Mouse (Mus musculus) forebrain, embryonic 10.5 days (tissue): ENCODE results near the gene Slc3a2. TPM values are rescaled to one million over a fixed set of nuclear protein-coding genes. Genes with fewer than 3 reads are reported as not detected.
"Not testable (repeated sequence)": the region's sequence is repeated elsewhere in the genome, so short reads cannot be mapped to it uniquely, and the experiment has no call there.

ENCODE experiments used
- DNase-seq: peaks from one replicate; pipeline ENCODE4 v3.0.0-alpha.2; 2017; ENCODE audit warnings: low spot score; ENCODE audit errors: extremely low spot score
- H3K27ac ChIP-seq: fragments of 300-500 bp; sonication (generic); 2 replicates; pipeline ENCODE4 v1.5.1; 2016; ENCODE audit warnings: mild to moderate bottlenecking
- H3K27me3 ChIP-seq: fragments of 300-500 bp; sonication (generic); 2 replicates; pipeline ENCODE4 v1.6.1; 2016; ENCODE audit warnings: mild to moderate bottlenecking; ENCODE audit not compliant: poor library complexity, severe bottlenecking
- H3K36me3 ChIP-seq: fragments of 300-500 bp; sonication (generic); replicated peaks from 2 replicates; pipeline ENCODE4 v1.6.1; 2016; ENCODE audit warnings: mild to moderate bottlenecking, moderate library complexity
- H3K4me1 ChIP-seq: fragments of 300-500 bp; sonication (generic); 2 replicates; pipeline ENCODE4 v1.6.1; 2016
- H3K4me3 ChIP-seq: fragments of 300-500 bp; sonication (generic); 2 replicates; pipeline ENCODE4 v1.5.1; 2016; ENCODE audit warnings: mild to moderate bottlenecking, moderate library complexity
- H3K9me3 ChIP-seq: fragments of 300-500 bp; sonication (generic); 2 replicates; pipeline ENCODE4 v1.6.1; 2016; ENCODE audit warnings: mild to moderate bottlenecking, moderate library complexity
- WGBS: fragments of 180-500 bp; shearing (Covaris S2); methylation state at CpG from one replicate; pipeline ENCODE4 v1.1.7; 2016; 5-methylcytosine and 5-hydroxymethylcytosine counted together
- polyA plus RNA-seq: library from polyadenylated mRNA; unstranded; fragments of >200 nt; fragmentation: Nextera tagmentation; extraction: Ambion mirVana; gene quantifications from 2 replicates; pipeline ENCODE4 v1.2.1, GENCODE M21; 2016

Gene Slc3a2
- polyA plus RNA-seq, 1 experiment from 2014 or later, result 149 TPM

GRCm38 (mm10) chr19:8741243-8741869, 18.2 kb upstream of the Slc3a2 start, which contains the start of gene Stx5a:
TSS of gene Stx5a (plus strand) at chr19:8741413.
- WGBS, result under 1% methylated on average over 36 of the region's 36 CpGs
- peak; percentile 95 for DNase-seq
- Histone ChIP-seq H3K9me3 (no peaks in the 10 kb centered on the region), H3K27me3 (no peaks in the 10 kb centered on the region), H3K27ac (peak within 1 kb of the TSS; percentile 89), H3K36me3 (peaks cover 79% of the 10 kb centered on the region), H3K4me3 (peak within 1 kb of the TSS; percentile 82), H3K4me1 (peaks cover 38% of the 10 kb centered on the region)

GRCm38 (mm10) chr19:8740603-8741002, 17.4 kb upstream of the Slc3a2 start, which contains the start of gene 1700092M07Rik:
TSS of gene 1700092M07Rik (plus strand) at chr19:8740718.
- peaks cover 72% of the 10 kb centered on the region for H3K36me3 ChIP-seq
- H3K9me3 ChIP-seq, result no peaks in the 10 kb centered on the region
- 73% methylated on average over 14 of the region's 14 CpGs for WGBS
- peaks cover 38% of the 10 kb centered on the region for H3K4me1 ChIP-seq
- H3K27me3 ChIP-seq, result no peaks in the 10 kb centered on the region
- H3K4me3 ChIP-seq, result peak within 1 kb of the TSS; percentile 82
- H3K27ac ChIP-seq, result peak within 1 kb of the TSS; percentile 89
- DNase-seq, result no peak

- no peak for DNase-seq
- H3K9me3 ChIP-seq, result no peaks in the 10 kb centered on the region
- no peak overlapping the region; the same call in 1 of the 2 replicates for H3K4me3 ChIP-seq
- peaks cover 44% of the 10 kb centered on the region for H3K4me1 ChIP-seq
- no peak overlapping the region for H3K27ac ChIP-seq
- H3K27me3 ChIP-seq, result no peaks in the 10 kb centered on the region
- peaks cover 62% of the 10 kb centered on the region for H3K36me3 ChIP-seq
- 89% methylated on average over 6 of the region's 6 CpGs for WGBS
These were observed 16.5 kb upstream of the Slc3a2 start for GRCm38 (mm10) chr19:8739646-8740045.

- DNase-seq, result no peak
- Histone ChIP-seq H3K27ac (no peak overlapping the region), H3K9me3 (no peaks in the 10 kb centered on the region), H3K27me3 (no peaks in the 10 kb centered on the region), H3K4me1 (peaks cover 44% of the 10 kb centered on the region), H3K4me3 (no peak overlapping the region), H3K36me3 (peaks cover 55% of the 10 kb centered on the region)
- 91% methylated on average over 7 of the region's 7 CpGs for WGBS
These were observed 15.7 kb upstream of the Slc3a2 start for GRCm38 (mm10) chr19:8738911-8739310.

GRCm38 (mm10) chr19:8736160-8736467, 12.9 kb upstream of the Slc3a2 start:
- Histone ChIP-seq H3K4me1 (peaks cover 30% of the 10 kb centered on the region), H3K4me3 (peak overlapping the region; percentile 88), H3K27me3 (no peaks in the 10 kb centered on the region), H3K9me3 (no peaks in the 10 kb centered on the region), H3K36me3 (peaks cover 41% of the 10 kb centered on the region), H3K27ac (peak overlapping the region; percentile 88)
- no peak for DNase-seq
- 3% methylated on average over 11 of the region's 11 CpGs for WGBS

- H3K27me3 ChIP-seq, result no peaks in the 10 kb centered on the region
- DNase-seq, result peak; percentile 90
- H3K4me1 ChIP-seq, result peaks cover 24% of the 10 kb centered on the region
- H3K36me3 ChIP-seq, result peaks cover 36% of the 10 kb centered on the region
- peak within 1 kb of the TSS; percentile 88 for H3K4me3 ChIP-seq
- H3K9me3 ChIP-seq, result no peaks in the 10 kb centered on the region
- WGBS, result under 1% methylated on average over 32 of the region's 32 CpGs
- H3K27ac ChIP-seq, result peak within 1 kb of the TSS; percentile 88
These were observed 12.4 kb upstream of the Slc3a2 start, which contains the start of gene Wdr74 for GRCm38 (mm10) chr19:8735389-8736159. TSS of gene Wdr74 (plus strand) at chr19:8735827.

- 77% methylated on average over 3 of the region's 3 CpGs for WGBS
- Histone ChIP-seq H3K36me3 (peaks cover 23% of the 10 kb centered on the region), H3K27ac (no peak overlapping the region), H3K4me1 (peaks cover 17% of the 10 kb centered on the region), H3K27me3 (no peaks in the 10 kb centered on the region), H3K4me3 (no peak overlapping the region; the same call in 1 of the 2 replicates), H3K9me3 (no peaks in the 10 kb centered on the region)
- DNase-seq, result no peak
These were observed 11.2 kb upstream of the Slc3a2 start for GRCm38 (mm10) chr19:8734334-8734733.

GRCm38 (mm10) chr19:8728335-8729099, 5.3 kb upstream of the Slc3a2 start:
- Histone ChIP-seq H3K36me3 (peaks cover 34% of the 10 kb centered on the region), H3K4me1 (peaks cover 21% of the 10 kb centered on the region)
- not testable (repeated sequence) for H3K4me3 ChIP-seq, H3K27me3 ChIP-seq, H3K27ac ChIP-seq, H3K9me3 ChIP-seq, DNase-seq
- WGBS, result 53% methylated on average over 3 of the region's 3 CpGs

GRCm38 (mm10) chr19:8727495-8728114, 4.4 kb upstream of the Slc3a2 start:
- Histone ChIP-seq H3K4me1 (peaks cover 21% of the 10 kb centered on the region), H3K4me3 (no peak overlapping the region), H3K27me3 (no peaks in the 10 kb centered on the region), H3K9me3 (no peaks in the 10 kb centered on the region), H3K36me3 (peaks cover 34% of the 10 kb centered on the region), H3K27ac (no peak overlapping the region)
- WGBS, result 23% methylated on average over 5 of the region's 5 CpGs
- DNase-seq, result no peak

- H3K4me1 ChIP-seq, result peaks cover 28% of the 10 kb centered on the region
- H3K27me3 ChIP-seq, result no peaks in the 10 kb centered on the region
- no peak overlapping the region for H3K27ac ChIP-seq
- H3K36me3 ChIP-seq, result peaks cover 34% of the 10 kb centered on the region
- H3K4me3 ChIP-seq, result peak overlapping the region; percentile 66
- 16% methylated on average over 3 of the region's 3 CpGs for WGBS
- no peaks in the 10 kb centered on the region for H3K9me3 ChIP-seq
- DNase-seq, result no peak
These were observed 3.6 kb upstream of the Slc3a2 start for GRCm38 (mm10) chr19:8726609-8727390.

- Histone ChIP-seq H3K9me3 (no peaks in the 10 kb centered on the region), H3K27ac (peak overlapping the region; percentile 97), H3K27me3 (no peaks in the 10 kb centered on the region), H3K36me3 (peaks cover 34% of the 10 kb centered on the region), H3K4me3 (peak overlapping the region; percentile 66), H3K4me1 (peaks cover 36% of the 10 kb centered on the region)
- 63% methylated on average over 4 of the region's 4 CpGs for WGBS
- DNase-seq, result no peak
These were observed 2.0 kb upstream of the Slc3a2 start for GRCm38 (mm10) chr19:8725081-8725613.
